Mouse (Mus musculus) lung, postnatal 10 days (tissue): ENCODE measurements around the gene Grm8.

ENCODE experiments used
- DNase-seq: peaks from one replicate; pipeline ENCODE4 v3.0.0; 2021

Gene Grm8

DNA sequence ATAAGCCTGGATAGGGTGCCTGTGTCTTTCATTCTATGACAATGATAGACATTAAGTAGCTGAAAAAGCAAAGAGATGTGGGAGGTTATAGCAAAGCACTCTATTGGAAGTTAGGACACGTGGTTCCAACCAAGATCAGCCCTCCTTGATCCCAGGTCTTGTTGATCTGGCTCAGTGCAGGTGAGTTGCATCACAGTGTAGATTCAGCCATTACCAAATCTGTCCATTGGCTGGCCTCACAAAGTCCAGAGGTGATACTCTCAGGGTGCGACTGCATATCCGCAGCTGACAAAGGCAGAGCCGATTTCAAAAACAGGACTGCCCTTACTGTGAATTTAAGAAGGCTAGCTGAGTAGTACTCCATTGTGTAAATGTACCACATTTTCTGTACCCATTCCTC lies 103.0 kb downstream of the Grm8 start:
- DNase-seq: no peak

- DNase-seq: no peak
Observed at GRCm38 (mm10) chr6:28017653-28018052, 117.3 kb downstream of the Grm8 start.

- no peak for DNase-seq
Observed at GRCm38 (mm10) chr6:28007001-28007400, 128.0 kb downstream of the Grm8 start.

DNA sequence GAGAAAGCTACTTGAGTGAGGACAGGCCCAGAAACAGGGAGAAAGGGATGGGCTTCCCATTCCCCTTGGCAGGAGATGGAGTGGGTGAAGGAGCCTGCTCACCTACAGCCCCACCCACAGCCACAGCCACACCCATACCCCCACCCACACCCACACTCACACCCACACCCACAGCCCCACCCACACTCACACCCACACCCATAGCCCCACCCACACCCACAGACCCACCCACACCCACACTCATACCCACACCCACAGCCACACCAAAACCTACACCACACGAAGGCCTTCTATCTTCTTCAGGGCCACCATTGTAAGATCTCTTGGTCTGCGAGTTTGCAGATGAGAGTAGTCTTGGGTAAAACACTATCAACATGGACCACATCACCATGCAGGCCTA lies 137.7 kb downstream of the Grm8 start:
- no peak for DNase-seq

DNA sequence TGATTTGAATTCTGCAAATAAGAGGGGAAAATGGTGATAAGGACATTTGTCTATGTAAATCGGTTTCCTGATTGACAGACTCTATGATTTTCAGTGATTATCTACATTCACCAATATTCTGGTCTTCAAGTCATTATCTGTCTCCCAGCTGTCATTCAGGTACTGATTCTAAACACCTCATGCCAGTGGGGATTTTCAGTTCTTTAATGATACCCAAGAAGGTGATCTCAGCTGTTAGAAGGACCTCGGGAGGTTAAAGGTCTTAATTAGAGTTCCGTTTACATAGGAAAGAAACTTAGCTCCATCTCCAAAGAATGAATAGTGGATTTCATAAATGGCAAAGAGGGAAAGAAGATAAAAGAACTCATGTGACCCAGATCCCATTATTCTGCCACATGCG lies 143.7 kb downstream of the Grm8 start:
- no peak for DNase-seq

DNA sequence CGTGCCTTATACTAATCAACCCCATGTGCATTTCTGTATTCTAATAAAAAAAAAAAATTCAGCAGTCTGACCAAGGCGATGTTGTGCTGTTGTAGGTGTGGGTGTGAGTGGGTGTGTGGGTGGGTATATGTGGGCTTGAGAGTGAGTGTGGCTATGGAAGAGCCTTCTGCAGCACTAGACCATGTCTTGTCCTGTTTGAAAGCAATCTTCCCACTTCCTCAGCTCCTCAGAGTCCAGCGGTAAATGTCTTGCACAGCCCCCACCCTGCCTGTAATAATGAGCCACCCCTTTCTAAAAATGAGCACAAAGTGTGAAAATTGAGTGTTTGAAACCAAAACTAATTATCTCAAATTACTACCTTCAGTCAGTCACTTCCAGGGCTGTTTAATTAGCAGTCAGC lies 152.4 kb downstream of the Grm8 start:
- DNase-seq: no peak

- DNase-seq: no peak
Observed at GRCm38 (mm10) chr6:27982021-27982420, 153.0 kb downstream of the Grm8 start.

- DNase-seq: no peak
Observed at GRCm38 (mm10) chr6:27977361-27977760, 157.6 kb downstream of the Grm8 start.

- no peak for DNase-seq
Observed at GRCm38 (mm10) chr6:27968859-27969258, 166.1 kb downstream of the Grm8 start.

GRCm38 (mm10) chr6:27967037-27967436 lies 167.9 kb downstream of the Grm8 start:
- no peak for DNase-seq

- DNase-seq: no peak
Observed at GRCm38 (mm10) chr6:27965237-27965636, 169.7 kb downstream of the Grm8 start.

GRCm38 (mm10) chr6:27963887-27964286 lies 171.1 kb downstream of the Grm8 start:
- DNase-seq: no peak

GRCm38 (mm10) chr6:27956278-27956857 lies 178.6 kb downstream of the Grm8 start:
- DNase-seq: no peak

DNA sequence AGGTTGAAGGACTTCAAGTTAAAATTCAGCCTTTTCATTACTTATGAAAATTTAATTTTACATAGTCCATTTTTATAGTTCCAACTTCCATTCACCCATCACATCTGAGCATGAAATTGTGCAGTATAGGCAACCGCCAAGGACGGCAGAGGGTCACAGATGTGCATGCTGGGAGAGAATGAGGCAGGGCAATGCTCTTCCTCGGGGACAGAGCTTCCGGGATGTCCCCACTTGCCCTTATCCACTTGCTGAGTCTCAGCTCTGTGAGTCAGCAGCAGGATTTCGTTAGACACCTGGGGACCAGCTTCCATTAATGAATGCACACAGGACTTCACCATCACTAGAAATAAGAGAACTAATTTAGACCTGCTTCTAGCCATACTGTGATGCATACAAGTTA lies 183.5 kb downstream of the Grm8 start:
- no peak for DNase-seq

DNA sequence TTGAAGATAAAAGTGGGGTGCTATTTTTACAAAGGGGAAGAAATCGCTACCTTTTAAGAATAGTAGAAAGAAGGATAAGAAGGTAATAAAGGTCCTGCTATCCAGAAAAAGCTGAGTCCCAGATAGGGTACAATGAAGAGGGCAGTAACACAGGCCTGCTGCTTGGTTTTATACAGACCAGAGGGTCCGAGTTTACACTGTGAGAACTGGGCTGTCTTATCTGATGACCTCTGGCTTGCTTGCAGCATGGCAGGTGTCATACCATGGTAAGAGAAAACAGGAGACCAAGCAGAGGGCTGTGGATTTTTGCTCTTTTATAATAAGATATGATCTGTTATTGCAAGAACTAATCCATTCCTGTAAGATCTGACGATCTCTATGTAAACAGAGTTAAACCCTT lies 206.9 kb downstream of the Grm8 start:
- DNase-seq: no peak

GRCm38 (mm10) chr6:27913281-27913680 lies 221.7 kb downstream of the Grm8 start:
- DNase-seq: no peak

- DNase-seq: no peak
Observed at GRCm38 (mm10) chr6:27904358-27904757, 230.6 kb downstream of the Grm8 start.

GRCm38 (mm10) chr6:27902224-27902623 lies 232.8 kb downstream of the Grm8 start:
- no peak for DNase-seq

DNA sequence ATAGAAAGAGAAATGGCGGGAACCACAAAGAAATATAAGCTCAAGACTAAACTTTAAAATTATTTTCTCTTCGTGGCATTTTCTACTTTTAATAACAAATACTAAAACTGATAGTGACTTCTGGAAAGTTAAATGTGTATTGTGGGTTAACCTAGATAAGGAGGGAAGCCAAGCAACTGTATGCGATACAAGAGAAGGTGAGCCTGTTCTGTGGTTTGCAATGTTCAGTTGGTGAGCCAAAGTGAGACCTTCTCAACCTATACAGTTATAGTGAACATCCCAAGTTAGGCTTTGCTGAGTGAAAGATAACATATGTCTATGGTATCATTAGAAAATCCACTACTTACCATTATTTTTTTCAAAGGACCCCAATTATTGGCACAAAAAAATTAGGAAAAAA lies 233.6 kb downstream of the Grm8 start:
- DNase-seq: no peak

DNA sequence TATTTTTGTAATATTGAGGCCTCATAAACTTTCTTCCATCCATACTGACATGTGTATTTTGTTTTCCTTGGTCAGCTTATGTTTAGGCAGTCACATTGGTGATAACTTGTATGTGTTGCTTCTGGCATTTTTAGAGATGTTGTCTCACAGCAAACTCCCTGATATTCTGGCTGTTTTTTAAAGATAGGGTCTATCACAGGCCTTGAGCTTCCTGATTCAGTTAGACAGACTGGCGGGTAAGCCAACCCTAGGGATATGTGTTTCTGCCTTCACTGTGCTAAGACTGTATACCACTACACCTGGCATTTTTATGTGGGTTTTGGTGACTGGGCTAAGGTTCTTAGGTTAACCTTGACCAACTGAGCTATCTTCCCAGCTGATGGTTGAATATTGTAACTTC lies 239.8 kb downstream of the Grm8 start:
- no peak for DNase-seq

DNA sequence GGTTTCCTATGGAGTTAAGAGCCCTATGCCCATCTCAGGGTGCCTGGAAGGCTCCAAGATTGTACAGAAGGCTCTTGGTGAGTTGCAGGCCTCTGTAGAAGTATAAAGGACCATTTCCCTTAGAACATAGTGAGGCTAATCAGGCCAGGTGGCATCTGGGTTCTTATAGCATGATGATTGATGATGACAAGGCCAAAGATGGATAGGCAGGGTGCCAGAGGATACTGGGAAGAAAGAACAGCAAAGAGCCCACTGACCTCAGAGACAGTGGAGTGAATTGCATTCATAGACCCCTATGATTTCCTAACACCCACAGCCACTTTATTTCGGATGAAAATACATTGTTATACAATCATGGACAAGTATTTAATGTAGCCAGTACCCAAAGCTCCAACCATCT lies 242.1 kb downstream of the Grm8 start:
- DNase-seq: no peak

DNA sequence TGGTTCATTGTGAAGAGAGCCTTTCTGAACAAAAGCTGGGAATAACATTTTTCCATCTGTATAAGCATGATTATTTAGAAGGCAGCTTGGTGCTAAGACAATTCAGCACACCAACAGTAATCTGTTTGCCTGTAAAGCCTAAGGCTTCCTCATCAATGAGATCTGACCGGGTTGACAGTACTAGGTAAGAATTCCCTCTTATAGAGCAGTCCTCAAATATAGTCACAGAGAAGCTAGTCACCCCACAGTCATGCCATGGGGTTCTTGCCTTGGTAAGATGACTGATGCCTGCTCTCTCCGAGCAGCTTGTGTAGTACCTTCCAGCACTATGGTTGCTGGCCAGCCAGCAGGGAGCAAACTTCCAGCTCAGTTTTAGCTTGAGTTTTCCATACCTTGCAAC lies 246.6 kb downstream of the Grm8 start:
- no peak for DNase-seq

- no peak for DNase-seq
Observed at GRCm38 (mm10) chr6:27887922-27888321, 247.1 kb downstream of the Grm8 start.

- DNase-seq: no peak
Observed at GRCm38 (mm10) chr6:27885786-27886185, 249.2 kb downstream of the Grm8 start.

DNA sequence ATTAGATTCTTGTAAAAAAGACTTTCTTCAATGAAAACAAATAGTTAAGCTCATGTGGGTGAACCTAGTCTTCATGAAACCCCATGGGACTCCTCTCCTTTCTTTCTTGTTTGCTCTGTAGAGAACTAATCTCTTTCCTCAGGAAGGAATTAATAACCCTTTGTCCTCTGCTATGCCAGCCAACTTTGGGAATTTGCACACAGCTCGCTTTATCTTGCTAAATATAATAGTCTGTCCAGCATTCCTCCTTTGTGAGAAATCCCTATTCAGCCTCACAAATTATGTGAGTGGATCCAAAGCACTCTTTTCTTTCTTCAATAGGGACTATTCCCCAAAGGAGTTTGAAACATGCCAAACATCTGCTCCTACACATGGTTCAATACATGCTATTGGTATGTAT lies 285.3 kb downstream of the Grm8 start:
- DNase-seq: no peak

- DNase-seq: no peak
Observed at GRCm38 (mm10) chr6:27836159-27836558, 298.8 kb downstream of the Grm8 start.
